Mouse (Mus musculus): ENCODE data around the gene Eri3. TPM values are rescaled to one million over a fixed set of nuclear protein-coding genes. Genes with fewer than 3 reads are reported as not detected.

Eri3 gene
- polyA plus RNA-seq, 1 experiment: 97.2 TPM

- Histone ChIP-seq H3K27me3 (ENCODE audit: control insufficient read depth, insufficient read depth, insufficient read length) (peaks cover 71% of the 10 kb centered on the region), H3ac (ENCODE audit: control insufficient read depth, insufficient read length) (no peak overlapping the region), H3K4me2 (ENCODE audit: low read depth) (no peak overlapping the region), H3K79me2 (ENCODE audit: control insufficient read depth, insufficient read depth) (no peaks in the 10 kb centered on the region), H3K4me3 (no peak overlapping the region), H3K36me3 (ENCODE audit: control insufficient read depth, insufficient read depth) (no peaks in the 10 kb centered on the region)
- TF ChIP-seq CEBPB (IDR thresholded peaks at IDR 0.05; ENCODE audit: insufficient read depth, poor library complexity, severe bottlenecking) (no peak), MYOG (IDR thresholded peaks at IDR 0.05; ENCODE audit: control insufficient read depth in 1 of 3, insufficient read depth in 1 of 3, insufficient read length in 2 of 3, low read depth in 2 of 3) (no peak), POLR2AphosphoS2 (IDR thresholded peaks at IDR 0.05; ENCODE audit: insufficient read length, low read depth) (no peak), MAX (IDR thresholded peaks at IDR 0.05; ENCODE audit: low read depth) (no peak), TCF3 (IDR thresholded peaks at IDR 0.05; ENCODE audit: insufficient read length, low read depth) (no peak), USF1 (IDR thresholded peaks at IDR 0.05; ENCODE audit: low read depth) (no peak), MYOD1 (IDR thresholded peaks at IDR 0.05; ENCODE audit: control insufficient read depth in 1 of 3, insufficient read length in 2 of 3, low read depth in 2 of 3) (no peak), REST (IDR thresholded peaks at IDR 0.05; ENCODE audit: insufficient read depth, insufficient read length) (no peak), E2F4 (IDR thresholded peaks at IDR 0.05; ENCODE audit: insufficient read depth) (no peak), TCF12 (IDR thresholded peaks at IDR 0.05; ENCODE audit: insufficient read depth, poor library complexity, severe bottlenecking) (no peak)
Measured at GRCm38 (mm10) chr4:117537002-117537401, 13.2 kb upstream of the Eri3 start.

- Histone ChIP-seq H3K36me3 (ENCODE audit: control insufficient read depth, insufficient read depth) (no peaks in the 10 kb centered on the region), H3ac (ENCODE audit: control insufficient read depth, insufficient read length) (no peak overlapping the region), H3K4me2 (ENCODE audit: low read depth) (no peak overlapping the region), H3K79me2 (ENCODE audit: control insufficient read depth, insufficient read depth) (no peaks in the 10 kb centered on the region), H3K27me3 (ENCODE audit: control insufficient read depth, insufficient read depth, insufficient read length) (peaks cover 69% of the 10 kb centered on the region), H3K4me3 (no peak overlapping the region)
- TF ChIP-seq POLR2AphosphoS2 (IDR thresholded peaks at IDR 0.05; ENCODE audit: insufficient read length, low read depth): no peak
- no peak for TF ChIP-seq MAX (IDR thresholded peaks at IDR 0.05; ENCODE audit: low read depth)
- TF ChIP-seq MYOD1 (IDR thresholded peaks at IDR 0.05; ENCODE audit: control insufficient read depth in 1 of 3, insufficient read length in 2 of 3, low read depth in 2 of 3): no peak
- no peak for TF ChIP-seq USF1 (IDR thresholded peaks at IDR 0.05; ENCODE audit: low read depth)
- TF ChIP-seq REST (IDR thresholded peaks at IDR 0.05; ENCODE audit: insufficient read depth, insufficient read length): no peak
- TF ChIP-seq TCF3 (IDR thresholded peaks at IDR 0.05; ENCODE audit: insufficient read length, low read depth): no peak
- no peak for TF ChIP-seq CEBPB (IDR thresholded peaks at IDR 0.05; ENCODE audit: insufficient read depth, poor library complexity, severe bottlenecking)
- TF ChIP-seq SRF (IDR thresholded peaks at IDR 0.05; ENCODE audit: control insufficient read depth, insufficient read length, low read depth): no peak
- no peak for TF ChIP-seq TCF12 (IDR thresholded peaks at IDR 0.05; ENCODE audit: insufficient read depth, poor library complexity, severe bottlenecking)
- TF ChIP-seq POLR2A (IDR thresholded peaks at IDR 0.05; ENCODE audit: insufficient read length, low read depth): no peak
- no peak for TF ChIP-seq E2F4 (IDR thresholded peaks at IDR 0.05; ENCODE audit: insufficient read depth)
- no peak for TF ChIP-seq MYOG (IDR thresholded peaks at IDR 0.05; ENCODE audit: control insufficient read depth in 1 of 3, insufficient read depth in 1 of 3, insufficient read length in 2 of 3, low read depth in 2 of 3)
Measured at GRCm38 (mm10) chr4:117539329-117539980, 10.7 kb upstream of the Eri3 start.

- H3K4me2 ChIP-seq (ENCODE audit: low read depth): no peak overlapping the region
- no peak overlapping the region for H3K4me3 ChIP-seq
- peaks cover 64% of the 10 kb centered on the region for H3K27me3 ChIP-seq (ENCODE audit: control insufficient read depth, insufficient read depth, insufficient read length)
- H3K79me2 ChIP-seq (ENCODE audit: control insufficient read depth, insufficient read depth): no peaks in the 10 kb centered on the region
- no peak for TF ChIP-seq POLR2AphosphoS2 (IDR thresholded peaks at IDR 0.05; ENCODE audit: insufficient read length, low read depth)
- TF ChIP-seq MYOG (IDR thresholded peaks at IDR 0.05; ENCODE audit: control insufficient read depth in 1 of 3, insufficient read depth in 1 of 3, insufficient read length in 2 of 3, low read depth in 2 of 3): no peak
- no peak for TF ChIP-seq USF1 (IDR thresholded peaks at IDR 0.05; ENCODE audit: low read depth)
- no peak for TF ChIP-seq MAX (IDR thresholded peaks at IDR 0.05; ENCODE audit: low read depth)
- no peak for TF ChIP-seq TCF3 (IDR thresholded peaks at IDR 0.05; ENCODE audit: insufficient read length, low read depth)
- TF ChIP-seq E2F4 (IDR thresholded peaks at IDR 0.05; ENCODE audit: insufficient read depth): no peak
- no peak for TF ChIP-seq REST (IDR thresholded peaks at IDR 0.05; ENCODE audit: insufficient read depth, insufficient read length)
- TF ChIP-seq POLR2A (IDR thresholded peaks at IDR 0.05; ENCODE audit: insufficient read length, low read depth): no peak
- TF ChIP-seq CEBPB (IDR thresholded peaks at IDR 0.05; ENCODE audit: insufficient read depth, poor library complexity, severe bottlenecking): no peak
- TF ChIP-seq TCF12 (IDR thresholded peaks at IDR 0.05; ENCODE audit: insufficient read depth, poor library complexity, severe bottlenecking): no peak
- TF ChIP-seq SRF (IDR thresholded peaks at IDR 0.05; ENCODE audit: control insufficient read depth, insufficient read length, low read depth): no peak
- no peak for TF ChIP-seq MYOD1 (IDR thresholded peaks at IDR 0.05; ENCODE audit: control insufficient read depth in 1 of 3, insufficient read length in 2 of 3, low read depth in 2 of 3)
- no peak overlapping the region for H3ac ChIP-seq (ENCODE audit: control insufficient read depth, insufficient read length)
- no peaks in the 10 kb centered on the region for H3K36me3 ChIP-seq (ENCODE audit: control insufficient read depth, insufficient read depth)
Measured at GRCm38 (mm10) chr4:117540571-117540970, 9.6 kb upstream of the Eri3 start.

GRCm38 (mm10) chr4:117545448-117545847, 4.7 kb upstream of the Eri3 start:
- Histone ChIP-seq H3K4me3 (no peak overlapping the region), H3K4me2 (ENCODE audit: low read depth) (no peak overlapping the region), H3ac (ENCODE audit: control insufficient read depth, insufficient read length) (no peak overlapping the region), H3K79me2 (ENCODE audit: control insufficient read depth, insufficient read depth) (no peaks in the 10 kb centered on the region), H3K27me3 (ENCODE audit: control insufficient read depth, insufficient read depth, insufficient read length) (peaks cover 36% of the 10 kb centered on the region), H3K36me3 (ENCODE audit: control insufficient read depth, insufficient read depth) (no peaks in the 10 kb centered on the region)
- no peak for TF ChIP-seq E2F4 (IDR thresholded peaks at IDR 0.05; ENCODE audit: insufficient read depth)
- no peak for TF ChIP-seq MYOD1 (IDR thresholded peaks at IDR 0.05; ENCODE audit: control insufficient read depth in 1 of 3, insufficient read length in 2 of 3, low read depth in 2 of 3)
- TF ChIP-seq TCF3 (IDR thresholded peaks at IDR 0.05; ENCODE audit: insufficient read length, low read depth): no peak
- no peak for TF ChIP-seq MAX (IDR thresholded peaks at IDR 0.05; ENCODE audit: low read depth)
- TF ChIP-seq POLR2AphosphoS2 (IDR thresholded peaks at IDR 0.05; ENCODE audit: insufficient read length, low read depth): no peak
- no peak for TF ChIP-seq POLR2A (IDR thresholded peaks at IDR 0.05; ENCODE audit: insufficient read length, low read depth)

All from myocyte (in vitro differentiated cells).